Mouse (Mus musculus): Measurements from ENCODE around the gene Wipi2.
A peak's percentile ranks its signal among the peaks of the same experiment; 100 is the strongest.

The Wipi2 gene

GRCm38 (mm10) chr5:142692248-142692647 is 64.8 kb downstream of the Wipi2 start, which contains the start of gene Slc29a4:
TSS of gene Slc29a4 (plus strand) at chr5:142692512.
- DNase-seq (ENCODE audit: low read depth in 1 of 2, low spot score in 2 of 2) = no peak

- no peak for DNase-seq (ENCODE audit: low read depth in 1 of 2, low spot score in 2 of 2)
These were observed 65.7 kb downstream of the Wipi2 start for GRCm38 (mm10) chr5:142692971-142693737.

GRCm38 (mm10) chr5:142693738-142694430 is 66.4 kb downstream of the Wipi2 start:
- no peak for DNase-seq (ENCODE audit: low read depth in 1 of 2, low spot score in 2 of 2)

GRCm38 (mm10) chr5:142694627-142695340 is 67.3 kb downstream of the Wipi2 start:
- no peak for DNase-seq (ENCODE audit: low read depth in 1 of 2, low spot score in 2 of 2)

GRCm38 (mm10) chr5:142696258-142696657 is 68.8 kb downstream of the Wipi2 start:
- DNase-seq (ENCODE audit: low read depth in 1 of 2, low spot score in 2 of 2) = no peak

- no peak for DNase-seq (ENCODE audit: low read depth in 1 of 2, low spot score in 2 of 2)
These were observed 69.4 kb downstream of the Wipi2 start for GRCm38 (mm10) chr5:142696865-142697264.

- DNase-seq (ENCODE audit: low read depth in 1 of 2, low spot score in 2 of 2) = no peak
These were observed 70.2 kb downstream of the Wipi2 start for GRCm38 (mm10) chr5:142697742-142698141.

- DNase-seq (ENCODE audit: low read depth in 1 of 2, low spot score in 2 of 2) = no peak
These were observed 73.5 kb downstream of the Wipi2 start for GRCm38 (mm10) chr5:142700842-142701589.

GRCm38 (mm10) chr5:142701651-142702510 is 74.4 kb downstream of the Wipi2 start:
- DNase-seq (ENCODE audit: low read depth in 1 of 2, low spot score in 2 of 2) = no peak

- DNase-seq (ENCODE audit: low read depth in 1 of 2, low spot score in 2 of 2) = no peak
These were observed 75.1 kb downstream of the Wipi2 start for GRCm38 (mm10) chr5:142702511-142703138.

- DNase-seq (ENCODE audit: low read depth in 1 of 2, low spot score in 2 of 2) = no peak
These were observed 76.1 kb downstream of the Wipi2 start for GRCm38 (mm10) chr5:142703569-142703968.

- DNase-seq (ENCODE audit: low read depth in 1 of 2, low spot score in 2 of 2) = no peak
These were observed 80.2 kb downstream of the Wipi2 start for GRCm38 (mm10) chr5:142707709-142708108.

GRCm38 (mm10) chr5:142709436-142709835 is 81.9 kb downstream of the Wipi2 start:
- no peak for DNase-seq (ENCODE audit: low read depth in 1 of 2, low spot score in 2 of 2)

GRCm38 (mm10) chr5:142712373-142712772 is 84.9 kb downstream of the Wipi2 start:
- no peak for DNase-seq (ENCODE audit: low read depth in 1 of 2, low spot score in 2 of 2)

- DNase-seq (ENCODE audit: low read depth in 1 of 2, low spot score in 2 of 2) = no peak
These were observed 86.5 kb downstream of the Wipi2 start for GRCm38 (mm10) chr5:142713966-142714365.

- DNase-seq (ENCODE audit: low read depth in 1 of 2, low spot score in 2 of 2) = no peak
These were observed 87.6 kb downstream of the Wipi2 start for GRCm38 (mm10) chr5:142715059-142715458.

GRCm38 (mm10) chr5:142716056-142716455 is 88.6 kb downstream of the Wipi2 start:
- DNase-seq (ENCODE audit: low read depth in 1 of 2, low spot score in 2 of 2) = no peak

- DNase-seq (ENCODE audit: low read depth in 1 of 2, low spot score in 2 of 2) = peak; percentile 27 to 64
These were observed 90.5 kb downstream of the Wipi2 start for GRCm38 (mm10) chr5:142718037-142718436.

GRCm38 (mm10) chr5:142718486-142718885 is 91.0 kb downstream of the Wipi2 start:
- DNase-seq (ENCODE audit: low read depth in 1 of 2, low spot score in 2 of 2) = no peak

- DNase-seq (ENCODE audit: low read depth in 1 of 2, low spot score in 2 of 2) = no peak
These were observed 92.4 kb downstream of the Wipi2 start for GRCm38 (mm10) chr5:142719897-142720296.
